Mouse (Mus musculus) CH12.LX (cell line): Measurements from ENCODE around the gene Degs2. TPM values are rescaled to one million over a fixed set of nuclear protein-coding genes. Genes with fewer than 3 reads are reported as not detected.

ENCODE experiments used
- DNase-seq: peaks from one replicate; pipeline ENCODE4 v3.0.0-alpha.2; 2013; ENCODE audit errors: extremely low read depth
- H3K27ac ChIP-seq: 2 replicates; pipeline ENCODE4 v1.5.1; 2012; ENCODE audit warnings: low read depth, mild to moderate bottlenecking, control low read depth, moderate library complexity; ENCODE audit not compliant: insufficient read depth
- H3K27me3 ChIP-seq: replicated peaks from 2 replicates; pipeline ENCODE3; 2012; ENCODE audit warnings: inconsistent platforms
- H3K36me3 ChIP-seq, 2 experiments: replicated peaks in 1 of 2; 2 replicates each; pipeline versions ENCODE3 to v1.6.1; 2012; ENCODE audit warnings: inconsistent platforms in 1 of 2, low read length in 1 of 2, mild to moderate bottlenecking in 1 of 2, mixed read lengths in 1 of 2, moderate library complexity in 1 of 2; ENCODE audit not compliant: control insufficient read depth in 1 of 2, insufficient read depth in 1 of 2
- H3K4me1 ChIP-seq, 2 experiments: 2 replicates each; pipeline ENCODE4 v1.6.1; 2012; ENCODE audit warnings: inconsistent platforms in 1 of 2, moderate library complexity in 1 of 2; ENCODE audit not compliant: insufficient read depth in 2 of 2, control insufficient read depth in 1 of 2
- H3K4me2 ChIP-seq: 2 replicates; pipeline ENCODE4 v1.6.1; 2012; ENCODE audit warnings: low read depth, mild to moderate bottlenecking, control low read depth; ENCODE audit not compliant: poor library complexity, insufficient read depth, severe bottlenecking
- H3K4me3 ChIP-seq, 3 experiments: fragments of 150-350 bp in 1 of 3; sonication (generic) in 1 of 3; replicated peaks in 1 of 3; 2 replicates each; pipeline versions ENCODE3 to v1.5.1; 2011 to 2012; ENCODE audit warnings: low read depth in 2 of 3, low read length in 2 of 3, mild to moderate bottlenecking in 2 of 3, moderate library complexity in 2 of 3, control low read depth in 1 of 3, improper control_type of control experiment in 1 of 3, inconsistent platforms in 1 of 3, mixed read lengths in 1 of 3; ENCODE audit not compliant: poor library complexity in 1 of 3
- H3K79me2 ChIP-seq: replicated peaks from 2 replicates; pipeline ENCODE4 v1.6.1; 2012; ENCODE audit warnings: mild to moderate bottlenecking, moderate library complexity; ENCODE audit not compliant: control insufficient read depth, poor library complexity, insufficient read depth, severe bottlenecking; ENCODE audit errors: extremely low read depth
- H3K9ac ChIP-seq: 2 replicates; pipeline ENCODE4 v1.6.1; 2012; ENCODE audit warnings: low read depth, mild to moderate bottlenecking, control low read depth, moderate library complexity; ENCODE audit not compliant: insufficient read depth
- H3K9me3 ChIP-seq: replicated peaks from 2 replicates; pipeline ENCODE3; 2012; ENCODE audit warnings: low read length, inconsistent platforms, mixed read lengths
- BHLHE40 ChIP-seq: IDR thresholded peaks from 2 replicates; pipeline ENCODE4 v1.6.1; 2011; ENCODE audit warnings: mild to moderate bottlenecking, low read depth, low read length, improper control_type of control experiment
- CHD2 ChIP-seq: IDR thresholded peaks from 2 replicates; pipeline ENCODE4 v1.6.1; 2011; ENCODE audit warnings: low read length, improper control_type of control experiment
- CTCF ChIP-seq, 2 experiments: IDR thresholded peaks in 1 of 2; conservative IDR thresholded peaks in 1 of 2; 2 replicates each; pipeline ENCODE4 v1.5.1; 2011 to 2012; ENCODE audit warnings: low read depth in 2 of 2, low read length in 2 of 2, improper control_type of control experiment in 1 of 2, inconsistent platforms in 1 of 2, mild to moderate bottlenecking in 1 of 2, moderate library complexity in 1 of 2
- GABPA ChIP-seq: IDR thresholded peaks from 2 replicates; pipeline ENCODE4 v1.6.1; 2012; ENCODE audit warnings: low read depth, low read length, improper control_type of control experiment, inconsistent platforms; ENCODE audit not compliant: insufficient replicate concordance
- IRF4 ChIP-seq: IDR thresholded peaks from 2 replicates; pipeline ENCODE4 v1.6.1; 2014; ENCODE audit warnings: low read depth, mild to moderate bottlenecking, inconsistent platforms, low read length, improper control_type of control experiment
- MAFK ChIP-seq: IDR thresholded peaks from 2 replicates; pipeline ENCODE4 v1.6.1; 2011; ENCODE audit warnings: low read length, improper control_type of control experiment; ENCODE audit not compliant: insufficient replicate concordance
- PAX5 ChIP-seq: IDR thresholded peaks from 2 replicates; pipeline ENCODE4 v1.6.1; 2012; ENCODE audit warnings: low read length, inconsistent platforms, mixed read lengths
- SIN3A ChIP-seq: IDR thresholded peaks from 2 replicates; pipeline ENCODE4 v1.6.1; 2012; ENCODE audit warnings: low read length, improper control_type of control experiment, inconsistent platforms
- TBP ChIP-seq: conservative IDR thresholded peaks from 2 replicates; pipeline ENCODE4 v1.6.1; 2011; ENCODE audit warnings: low read depth, low read length, improper control_type of control experiment
- ZKSCAN1 ChIP-seq: IDR thresholded peaks from 2 replicates; pipeline ENCODE4 v1.6.1; 2012; ENCODE audit warnings: low read depth, inconsistent platforms, low read length, improper control_type of control experiment, borderline replicate concordance
- dilution Hi-C: fragments of 300-500 bp; cut with MboI; formaldehyde crosslinking; loops from 2 replicates; pipeline ENCODE4 v1.14.3; 2020; ENCODE audit warnings: low sequenced_read_pairs; ENCODE audit not compliant: extremely low pct_unique_long_range_greater_than_20kb, extremely low pct_ligation_motif_present
- in situ Hi-C: fragments of 300-500 bp; cut with MboI; formaldehyde crosslinking; loops from 3 replicates; pipeline ENCODE4 v1.14.3; 2019; ENCODE audit warnings: low sequenced_read_pairs, low pct_ligation_motif_present, low pct_unique_long_range_greater_than_20kb, mixed read lengths
- polyA plus RNA-seq: library from polyadenylated mRNA; unstranded; fragments of >175 nt; gene quantifications from 2 replicates; pipeline ENCODE4 v1.2.1, GENCODE M21; 2012; ENCODE audit warnings: low read depth; ENCODE audit not compliant: insufficient read length
- total RNA-seq, 2 experiments: library from RNA; depleted of rRNA; stranded (reverse); fragments of 300-350 nt in 1 of 2; fragments of >200 nt in 1 of 2; gene quantifications; 2 replicates each; pipeline ENCODE4 v1.2.3; 2012 to 2014

The Degs2 gene
- total and polyA plus RNA-seq, 3 experiments = not detected

DNA sequence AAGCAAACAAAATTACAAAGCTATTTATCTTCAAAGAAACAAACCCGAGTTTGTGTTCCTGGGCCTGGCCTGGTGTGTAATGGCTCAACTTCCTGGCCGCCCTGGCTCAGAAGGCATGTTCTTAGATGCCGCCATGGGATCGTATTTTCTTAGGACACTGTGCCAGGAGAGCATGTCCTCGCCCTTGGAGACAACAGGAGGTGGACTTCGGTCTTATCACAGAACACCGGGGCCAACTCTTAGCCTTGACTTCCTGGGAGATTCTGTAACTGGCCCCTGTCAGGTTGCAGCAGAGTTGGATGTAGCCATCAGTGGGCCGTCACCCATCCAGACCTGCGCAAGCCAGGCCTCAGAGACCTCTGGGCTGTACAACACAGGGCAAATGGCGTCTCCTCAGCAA, 2.5 kb downstream of the Degs2 start:
- Histone ChIP-seq H3K79me2 (no peaks in the 10 kb centered on the region), H3K27me3 (peaks cover 78% of the 10 kb centered on the region), H3K36me3 (no peaks in the 10 kb centered on the region), H3K4me1 (peaks cover 0 to 9% of the 10 kb centered on the region in 2 experiments; a peak in 2 of 4 replicates), H3K27ac (no peak overlapping the region), H3K9ac (no peak overlapping the region), H3K4me2 (no peak overlapping the region), H3K4me3 (no peak overlapping the region), H3K9me3 (no peaks in the 10 kb centered on the region)
- DNase-seq = no peak
- in situ Hi-C loops = no loop called here
- dilution Hi-C loops = no loop called here
- no peak for TF ChIP-seq CHD2
- no peak for TF ChIP-seq ZKSCAN1
- TF ChIP-seq CTCF (conservative IDR thresholded peaks at IDR 0.05 in 1 of 2, IDR thresholded peaks at IDR 0.05 in 1 of 2; ENCODE audit: low read depth in 2 of 2, low read length in 2 of 2) = no peak
- no peak for TF ChIP-seq GABPA
- TF ChIP-seq TBP = no peak
- no peak for TF ChIP-seq PAX5
- no peak for TF ChIP-seq MAFK
- no peak for TF ChIP-seq IRF4

DNA sequence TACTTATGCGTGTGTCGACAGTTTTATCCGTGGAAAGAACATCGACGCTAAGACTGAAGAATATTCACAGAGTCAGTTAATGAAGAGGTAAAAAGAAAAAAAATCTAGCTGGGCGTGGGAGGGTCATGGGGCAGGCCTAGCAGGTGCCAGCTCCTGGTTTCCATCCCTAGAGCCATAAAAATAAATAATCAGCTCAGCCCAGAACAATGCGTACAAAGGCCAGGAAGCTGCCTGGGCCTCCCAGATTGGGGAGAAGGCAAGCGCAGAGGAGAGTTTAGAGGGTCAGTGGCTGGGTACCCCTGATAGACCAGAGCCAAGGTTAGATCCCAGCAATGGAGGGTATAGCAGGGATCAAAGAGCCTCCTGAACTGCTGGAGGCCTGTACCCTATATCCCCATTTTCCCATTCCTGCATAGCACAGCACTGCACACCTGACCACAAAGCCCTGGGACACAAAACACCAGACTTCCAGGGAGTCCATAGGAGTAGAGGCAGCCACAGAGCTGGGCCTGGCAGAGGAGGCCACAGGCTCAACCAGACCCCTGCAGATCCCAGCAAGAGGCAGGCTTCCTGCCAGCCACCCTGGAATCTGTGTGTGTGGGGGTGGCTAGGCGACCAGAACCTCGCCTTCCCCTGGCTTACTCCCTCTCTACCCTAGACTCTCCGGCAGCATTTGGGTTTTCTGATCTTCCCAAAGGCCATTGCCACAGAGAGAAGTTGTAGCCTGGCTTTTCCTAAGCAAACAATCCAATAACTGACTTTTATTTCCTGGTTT, 3.2 kb downstream of the Degs2 start:
- Histone ChIP-seq H3K4me3 (no peak overlapping the region), H3K36me3 (no peaks in the 10 kb centered on the region), H3K4me1 (peaks cover 0 to 9% of the 10 kb centered on the region in 2 experiments; a peak in 2 of 4 replicates), H3K9ac (no peak overlapping the region), H3K9me3 (no peaks in the 10 kb centered on the region), H3K27ac (no peak overlapping the region), H3K79me2 (no peaks in the 10 kb centered on the region), H3K27me3 (peaks cover 73% of the 10 kb centered on the region), H3K4me2 (no peak overlapping the region)
- no peak for DNase-seq
- dilution Hi-C loops (no loop called here), in situ Hi-C loops (no loop called here)
- TF ChIP-seq BHLHE40 = no peak
- no peak for TF ChIP-seq CTCF (conservative IDR thresholded peaks at IDR 0.05 in 1 of 2, IDR thresholded peaks at IDR 0.05 in 1 of 2; ENCODE audit: low read depth in 2 of 2, low read length in 2 of 2)

DNA sequence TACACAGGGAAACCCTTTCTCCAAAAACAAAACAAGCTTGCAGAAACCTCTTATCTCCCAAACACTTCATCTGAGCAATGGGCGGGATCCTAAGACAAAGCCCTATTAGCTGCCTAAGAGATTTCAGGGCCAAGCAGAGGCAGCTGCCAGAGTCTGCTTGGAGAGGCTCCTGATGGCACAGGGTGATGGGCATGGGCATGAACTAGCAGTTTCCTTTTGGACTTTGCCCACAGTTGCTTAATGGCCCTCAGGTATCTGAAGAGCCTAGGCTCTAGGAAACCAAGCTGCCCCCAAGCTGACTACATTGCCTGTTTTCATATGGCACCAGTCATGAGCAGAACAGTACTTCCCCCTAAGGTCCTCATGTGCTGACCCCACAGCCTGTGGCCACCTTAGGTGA, 7.9 kb downstream of the Degs2 start:
- Histone ChIP-seq H3K9me3 (no peaks in the 10 kb centered on the region), H3K27me3 (peaks cover 53% of the 10 kb centered on the region), H3K27ac (no peak overlapping the region), H3K36me3 (no peaks in the 10 kb centered on the region), H3K79me2 (no peaks in the 10 kb centered on the region), H3K4me3 (no peak overlapping the region), H3K4me1 (peaks cover 0 to 9% of the 10 kb centered on the region in 2 experiments; a peak in 2 of 4 replicates), H3K9ac (no peak overlapping the region), H3K4me2 (no peak overlapping the region)
- DNase-seq = no peak
- TF ChIP-seq CTCF (conservative IDR thresholded peaks at IDR 0.05 in 1 of 2, IDR thresholded peaks at IDR 0.05 in 1 of 2; ENCODE audit: low read depth in 2 of 2, low read length in 2 of 2) (no peak), SIN3A (no peak), TBP (no peak), GABPA (no peak), IRF4 (no peak)
- in situ Hi-C loops = no loop called here
- dilution Hi-C loops = no loop called here
